Mouse (Mus musculus) frontal cortex, postnatal 36 days (tissue): ENCODE results near the gene Pcbp4.

Experiments used
- DNase-seq, 2 experiments: peaks; one replicate each; pipeline ENCODE4 v3.0.0; 2022; ENCODE audit warnings: low spot score in 2 of 2

Gene Pcbp4

GRCm38 (mm10) chr9:106453271-106454070, at the start of gene Pcbp4:
TSS of gene Pcbp4 (plus strand) at chr9:106453291.
- DNase-seq, result peak in 1 of 2 experiments; percentile 38

- DNase-seq, result no peak
Observed at GRCm38 (mm10) chr9:106405275-106405674, 47.8 kb upstream of the Pcbp4 start.

- peak; percentile 56 to 67 for DNase-seq
Observed at GRCm38 (mm10) chr9:106406443-106407078, 46.5 kb upstream of the Pcbp4 start.

- DNase-seq, result no peak
Observed at GRCm38 (mm10) chr9:106409096-106409495, 44.0 kb upstream of the Pcbp4 start.

GRCm38 (mm10) chr9:106410086-106410650, 42.9 kb upstream of the Pcbp4 start:
- DNase-seq, result no peak

GRCm38 (mm10) chr9:106411091-106411594, 41.9 kb upstream of the Pcbp4 start:
- DNase-seq, result peak; percentile 68 to 78

GRCm38 (mm10) chr9:106411729-106412128, 41.4 kb upstream of the Pcbp4 start:
- no peak for DNase-seq

GRCm38 (mm10) chr9:106412210-106412609, 40.9 kb upstream of the Pcbp4 start:
- no peak for DNase-seq

- no peak for DNase-seq
Observed at GRCm38 (mm10) chr9:106413606-106414005, 39.5 kb upstream of the Pcbp4 start.

- peak in 1 of 2 experiments; percentile 50 for DNase-seq
Observed at GRCm38 (mm10) chr9:106416826-106417225, 36.3 kb upstream of the Pcbp4 start.

GRCm38 (mm10) chr9:106417841-106418625, 35.1 kb upstream of the Pcbp4 start:
- peak; percentile 95 to 97 for DNase-seq

GRCm38 (mm10) chr9:106420608-106421007, 32.5 kb upstream of the Pcbp4 start:
- DNase-seq, result no peak

GRCm38 (mm10) chr9:106421033-106421864, 31.8 kb upstream of the Pcbp4 start:
- no peak for DNase-seq

- peak; percentile 84 to 92 for DNase-seq
Observed at GRCm38 (mm10) chr9:106421865-106422160, 31.3 kb upstream of the Pcbp4 start.

GRCm38 (mm10) chr9:106428719-106429220, 24.3 kb upstream of the Pcbp4 start:
- no peak for DNase-seq

- peak; percentile 95 for DNase-seq
Observed at GRCm38 (mm10) chr9:106429221-106430014, 23.7 kb upstream of the Pcbp4 start, which contains the start of gene Rpl29. TSS of gene Rpl29 (plus strand) at chr9:106429454.

GRCm38 (mm10) chr9:106430015-106430264, 23.2 kb upstream of the Pcbp4 start:
- DNase-seq, result no peak

GRCm38 (mm10) chr9:106433389-106433788, 19.7 kb upstream of the Pcbp4 start:
- DNase-seq, result peak; percentile 36 to 63

- no peak for DNase-seq
Observed at GRCm38 (mm10) chr9:106436566-106436965, 16.5 kb upstream of the Pcbp4 start.

GRCm38 (mm10) chr9:106442680-106443079, 10.4 kb upstream of the Pcbp4 start:
- DNase-seq, result no peak
